Mouse (Mus musculus) erythroblast, embryonic 14.5 days (primary cell): ENCODE results near the gene Ahdc1. TPM values are rescaled to one million over a fixed set of nuclear protein-coding genes. Genes with fewer than 3 reads are reported as not detected.

ENCODE experiments used
- H3K27me3 ChIP-seq: 2 replicates; pipeline ENCODE4 v1.6.1; 2012; ENCODE audit warnings: inconsistent platforms; ENCODE audit not compliant: control insufficient read depth
- H3K36me3 ChIP-seq: 2 replicates; pipeline ENCODE4 v1.6.1; 2012; ENCODE audit warnings: mild to moderate bottlenecking, inconsistent platforms; ENCODE audit not compliant: control insufficient read depth
- H3K4me1 ChIP-seq: 2 replicates; pipeline ENCODE4 v1.6.1; 2012; ENCODE audit warnings: inconsistent platforms; ENCODE audit not compliant: control insufficient read depth
- H3K4me3 ChIP-seq: replicated peaks from 2 replicates; pipeline ENCODE3; 2012; ENCODE audit warnings: moderate library complexity, mild to moderate bottlenecking, inconsistent platforms
- H3K9me3 ChIP-seq: 2 replicates; pipeline ENCODE4 v1.6.1; 2012; ENCODE audit warnings: low read length, inconsistent platforms, mixed read lengths; ENCODE audit not compliant: control insufficient read depth
- GATA1 ChIP-seq: IDR thresholded peaks from 2 replicates; pipeline ENCODE4 v1.6.1; 2012; ENCODE audit warnings: low read length, inconsistent platforms, mixed read lengths
- TAL1 ChIP-seq: IDR thresholded peaks from 3 replicates; pipeline ENCODE4 v1.6.1; 2012; ENCODE audit warnings: low read length, inconsistent platforms, mixed read lengths
- polyA plus RNA-seq: library from polyadenylated mRNA; stranded (reverse); fragments of >175 nt; gene quantifications from 2 replicates; pipeline ENCODE4 v1.2.3, GENCODE M21; 2012

Gene Ahdc1
- polyA plus RNA-seq, 1 experiment = 0.08 TPM

- Histone ChIP-seq H3K9me3 (no peaks in the 10 kb centered on the region), H3K27me3 (no peaks in the 10 kb centered on the region), H3K4me1 (peaks cover 10% of the 10 kb centered on the region), H3K36me3 (no peaks in the 10 kb centered on the region), H3K4me3 (no peak overlapping the region)
- TF ChIP-seq TAL1 = no peak
Measured at GRCm38 (mm10) chr4:133107788-133108281, 96.8 kb downstream of the Ahdc1 start.

- Histone ChIP-seq H3K27me3 (no peaks in the 10 kb centered on the region), H3K4me3 (no peak overlapping the region), H3K9me3 (no peaks in the 10 kb centered on the region), H3K4me1 (peaks cover 8% of the 10 kb centered on the region), H3K36me3 (no peaks in the 10 kb centered on the region)
- TF ChIP-seq TAL1 = no peak
- TF ChIP-seq GATA1 = no peak
Measured at GRCm38 (mm10) chr4:133108481-133109334, 97.6 kb downstream of the Ahdc1 start.

GRCm38 (mm10) chr4:133109335-133109801 lies 98.3 kb downstream of the Ahdc1 start:
- Histone ChIP-seq H3K4me3 (no peak overlapping the region), H3K27me3 (no peaks in the 10 kb centered on the region), H3K9me3 (no peaks in the 10 kb centered on the region), H3K4me1 (peaks cover 5% of the 10 kb centered on the region), H3K36me3 (no peaks in the 10 kb centered on the region)
- TF ChIP-seq TAL1 (no peak), GATA1 (no peak)

GRCm38 (mm10) chr4:133112175-133112838 lies 101.2 kb downstream of the Ahdc1 start:
- Histone ChIP-seq H3K36me3 (no peaks in the 10 kb centered on the region), H3K4me1 (peaks cover 5% of the 10 kb centered on the region), H3K9me3 (no peaks in the 10 kb centered on the region)

GRCm38 (mm10) chr4:133113351-133113882 lies 102.4 kb downstream of the Ahdc1 start:
- TF ChIP-seq TAL1 (no peak), GATA1 (no peak)
- H3K4me3 ChIP-seq = no peak overlapping the region
- no peaks in the 10 kb centered on the region for H3K36me3 ChIP-seq
- no peaks in the 10 kb centered on the region for H3K9me3 ChIP-seq
- no peaks in the 10 kb centered on the region; the same call in 1 of the 2 replicates for H3K4me1 ChIP-seq
- H3K27me3 ChIP-seq = no peaks in the 10 kb centered on the region

More at GRCm38 (mm10) chr4:133112175-133112838, 101.2 kb downstream of the Ahdc1 start:
- no peak overlapping the region for H3K4me3 ChIP-seq
- no peak for TF ChIP-seq GATA1
- TF ChIP-seq TAL1 = no peak
- H3K27me3 ChIP-seq = no peaks in the 10 kb centered on the region

- no peaks in the 10 kb centered on the region for H3K9me3 ChIP-seq
- H3K27me3 ChIP-seq = no peaks in the 10 kb centered on the region
- TF ChIP-seq TAL1 = no peak
- no peak for TF ChIP-seq GATA1
- H3K36me3 ChIP-seq = no peaks in the 10 kb centered on the region
- H3K4me3 ChIP-seq = no peak overlapping the region
- no peaks in the 10 kb centered on the region for H3K4me1 ChIP-seq
Measured at GRCm38 (mm10) chr4:133114762-133115161, 103.7 kb downstream of the Ahdc1 start.

GRCm38 (mm10) chr4:133115721-133116429 lies 104.8 kb downstream of the Ahdc1 start:
- Histone ChIP-seq H3K36me3 (no peaks in the 10 kb centered on the region), H3K4me3 (no peak overlapping the region), H3K4me1 (no peaks in the 10 kb centered on the region), H3K9me3 (no peaks in the 10 kb centered on the region), H3K27me3 (peaks cover 3% of the 10 kb centered on the region; the same call in 1 of the 2 replicates)
- TF ChIP-seq GATA1 = no peak
- no peak for TF ChIP-seq TAL1

- Histone ChIP-seq H3K36me3 (no peaks in the 10 kb centered on the region), H3K9me3 (no peaks in the 10 kb centered on the region), H3K27me3 (peaks cover 8% of the 10 kb centered on the region), H3K4me3 (no peak overlapping the region), H3K4me1 (peaks cover 1% of the 10 kb centered on the region)
- TF ChIP-seq GATA1 (no peak), TAL1 (no peak)
Measured at GRCm38 (mm10) chr4:133116756-133117470, 105.9 kb downstream of the Ahdc1 start.
